Mouse (Mus musculus) cerebellum, adult 18-20 months (tissue): ENCODE measurements around the gene Psors1c2.

Experiments
- DNase-seq, 2 experiments: peaks; one replicate each; pipeline ENCODE4 v3.0.0; 2021

The Psors1c2 gene

GRCm38 (mm10) chr17:35517526-35517925 is 15.5 kb upstream of the Psors1c2 start:
- DNase-seq, result no peak

- DNase-seq, result no peak
Observed at GRCm38 (mm10) chr17:35524354-35524753, 8.6 kb upstream of the Psors1c2 start.

- no peak for DNase-seq
Observed at GRCm38 (mm10) chr17:35526644-35527043, 6.4 kb upstream of the Psors1c2 start.

GRCm38 (mm10) chr17:35532360-35532759 is 641 bp upstream of the Psors1c2 start:
- no peak for DNase-seq

- peak; percentile 82 for DNase-seq
Observed at GRCm38 (mm10) chr17:35534343-35534742, 1.3 kb downstream of the Psors1c2 start.

GRCm38 (mm10) chr17:35537421-35537820 is 4.4 kb downstream of the Psors1c2 start:
- no peak for DNase-seq

- no peak for DNase-seq
Observed at GRCm38 (mm10) chr17:35538476-35538875, 5.5 kb downstream of the Psors1c2 start.

- DNase-seq, result no peak
Observed at GRCm38 (mm10) chr17:35539540-35539939, 6.5 kb downstream of the Psors1c2 start.

GRCm38 (mm10) chr17:35542761-35543411 is 9.9 kb downstream of the Psors1c2 start:
- DNase-seq, result no peak

GRCm38 (mm10) chr17:35543412-35543861 is 10.4 kb downstream of the Psors1c2 start:
- DNase-seq, result no peak

GRCm38 (mm10) chr17:35544001-35544400 is 11.0 kb downstream of the Psors1c2 start:
- no peak for DNase-seq

GRCm38 (mm10) chr17:35544680-35545079 is 11.7 kb downstream of the Psors1c2 start:
- peak; percentile 48 to 72 for DNase-seq

- DNase-seq, result no peak
Observed at GRCm38 (mm10) chr17:35547465-35547864, 14.5 kb downstream of the Psors1c2 start.

- DNase-seq, result no peak
Observed at GRCm38 (mm10) chr17:35548636-35549035, 15.6 kb downstream of the Psors1c2 start.

- peak; percentile 82 to 83 for DNase-seq
Observed at GRCm38 (mm10) chr17:35549437-35550142, 16.6 kb downstream of the Psors1c2 start.

- no peak for DNase-seq
Observed at GRCm38 (mm10) chr17:35550143-35550494, 17.1 kb downstream of the Psors1c2 start.

GRCm38 (mm10) chr17:35550871-35551270 is 17.9 kb downstream of the Psors1c2 start:
- DNase-seq, result no peak

GRCm38 (mm10) chr17:35551881-35552414 is 18.9 kb downstream of the Psors1c2 start, which contains the start of gene Cdsn:
Cdsn (plus strand) TSS chr17:35552128.
- no peak for DNase-seq

GRCm38 (mm10) chr17:35554321-35554720 is 21.3 kb downstream of the Psors1c2 start:
- no peak for DNase-seq

- no peak for DNase-seq
Observed at GRCm38 (mm10) chr17:35554761-35555397, 21.9 kb downstream of the Psors1c2 start.

GRCm38 (mm10) chr17:35556186-35556765 is 23.3 kb downstream of the Psors1c2 start:
- no peak for DNase-seq

GRCm38 (mm10) chr17:35556812-35557211 is 23.8 kb downstream of the Psors1c2 start:
- peak in 1 of 2 experiments; percentile 38 for DNase-seq

GRCm38 (mm10) chr17:35557351-35557750 is 24.4 kb downstream of the Psors1c2 start:
- no peak for DNase-seq
